Comparison of ENCODE assay signal across 8 mouse cellular contexts in the genomic region with DNA sequence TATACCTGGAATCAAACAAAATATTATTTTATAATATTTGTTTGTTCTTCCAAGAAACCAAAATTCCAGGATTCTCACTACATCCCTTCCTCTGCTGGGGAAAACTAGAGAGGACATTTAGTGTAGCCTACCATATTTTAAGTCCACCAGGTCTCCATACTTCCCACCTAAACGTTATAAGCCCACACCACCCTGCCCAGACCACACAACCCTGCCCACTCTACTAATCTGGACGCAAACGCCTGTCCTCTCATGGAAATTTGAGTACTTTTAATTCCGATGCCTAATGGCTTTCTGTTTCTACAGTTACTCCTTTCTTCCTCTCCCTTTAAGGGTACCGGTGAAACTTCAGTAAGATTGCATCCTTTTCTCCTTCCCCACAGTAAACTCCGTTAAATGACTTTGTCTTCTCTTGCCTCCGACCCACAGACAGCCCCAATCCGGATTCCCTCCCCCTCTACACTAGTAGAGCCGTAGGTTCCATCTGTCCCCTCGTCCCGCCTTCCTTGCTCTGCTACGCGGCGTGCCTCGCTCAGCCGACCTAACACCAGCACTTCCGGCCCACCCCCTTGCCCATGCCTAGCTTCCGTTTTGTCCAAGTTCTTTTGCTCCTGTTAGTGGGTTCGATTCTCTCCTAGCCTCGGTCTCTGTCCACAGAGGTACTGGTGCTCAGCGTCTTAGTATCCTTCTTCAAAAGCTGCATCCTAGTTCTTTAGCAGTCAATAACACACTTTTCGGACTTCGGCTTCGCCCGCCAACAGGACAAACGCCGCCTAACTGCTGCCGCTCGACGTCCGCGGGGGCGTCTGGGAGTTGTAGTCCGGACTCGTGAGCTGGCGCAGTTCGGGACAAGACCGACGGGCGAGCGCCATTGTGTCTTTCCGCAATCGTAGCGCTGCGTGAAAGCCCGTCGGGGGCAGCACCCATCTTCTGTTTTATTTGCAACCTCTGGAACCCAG. TPM values are rescaled to one million over a fixed set of nuclear protein-coding genes. Genes with fewer than 3 reads are reported as not detected.
DNase-seq lines count a peak whose midpoint lies in the region; ATAC-seq and TF ChIP-seq lines count a peak whose summit lies in the region.

A gene (plus strand): TSS at position 600 of the 959 bp plus-strand sequence.

- H3K9me3 ChIP-seq in hindbrain, embryonic 10.5 days: peaks cover 52% of the 10 kb centered on the region
- H3K9me3 ChIP-seq in lung, postnatal 0 days (ENCODE audit: low read length): peaks cover 6% of the 10 kb centered on the region

- peak within 1 kb of the TSS; percentile 59 for H3K4me2 ChIP-seq in lung, postnatal 0 days (replicated peaks; ENCODE audit: low read depth, low read length)

- peak; percentile 98 for ATAC-seq in frontal cortex, adult (ENCODE audit: low TSS enrichment)
- ATAC-seq in lung, postnatal 0 days: peak; percentile 98

- 0 out of 2 replicates have a peak, but pooled peaks cover 4% of the 10 kb centered on the region for H3K4me1 ChIP-seq in hindbrain, embryonic 10.5 days (replicated peaks)
- H3K4me1 ChIP-seq in lung, postnatal 0 days (ENCODE audit: insufficient read depth, low read depth, low read length): no peaks in the 10 kb centered on the region

- peaks cover 35% of the 10 kb centered on the region for H3K36me3 ChIP-seq in hindbrain, embryonic 10.5 days
- peaks cover 17% of the 10 kb centered on the region; the same call in 1 of the 2 replicates for H3K36me3 ChIP-seq in lung, postnatal 0 days (ENCODE audit: insufficient read depth, low read length)

- DNase-seq in MN1 (ENCODE audit: low spot score): peak; percentile 74
- DNase-seq in cerebellum, adult 9-10 months: peak; percentile 88
- peak; percentile 89 for DNase-seq in hindbrain, embryonic 10.5 days (ENCODE audit: low spot score)
- peak; percentile 85 for DNase-seq in layer of hippocampus, adult 9-11 months
- DNase-seq in lung, postnatal 0 days (ENCODE audit: low spot score): peak; percentile 96
- DNase-seq in ovary, postnatal 14 days (ENCODE audit: low spot score): peak; percentile 84
- peak; percentile 93 for DNase-seq in thymus, postnatal 14 days

- peak within 1 kb of the TSS; percentile 62 for H3K4me3 ChIP-seq in hindbrain, embryonic 10.5 days
- H3K4me3 ChIP-seq in lung, postnatal 0 days (ENCODE audit: low read depth, low read length): peak within 1 kb of the TSS; percentile 67

- WGBS in hindbrain, embryonic 10.5 days: 4% methylated on average over 47 of the region's 47 CpGs
- WGBS in lung, postnatal 0 days: 2% methylated on average over 47 of the region's 47 CpGs

- H3K27me3 ChIP-seq in hindbrain, embryonic 10.5 days (ENCODE audit: insufficient read depth, poor library complexity, severe bottlenecking): no peaks in the 10 kb centered on the region
- H3K27me3 ChIP-seq in lung, postnatal 0 days (replicated peaks; ENCODE audit: insufficient read depth, low read length): no peaks in the 10 kb centered on the region

- peak; percentile 47 for TF ChIP-seq CTCF in lung, postnatal 0 days (IDR thresholded peaks at IDR 0.05)

- peak within 1 kb of the TSS; percentile 63 for H3K9ac ChIP-seq in lung, postnatal 0 days (replicated peaks; ENCODE audit: low read depth)

- TF ChIP-seq EP300 in lung, postnatal 0 days (IDR thresholded peaks at IDR 0.05): peak; percentile 20

- H3K27ac ChIP-seq in hindbrain, embryonic 10.5 days: peak within 1 kb of the TSS; percentile 91
- H3K27ac ChIP-seq in lung, postnatal 0 days (ENCODE audit: low read length): peak within 1 kb of the TSS; percentile 80

RNA-seq across cellular contexts. Expression of the gene that starts here (rescaled TPM):
- 26.7 and 26.9 TPM in 2 replicates for polyA plus RNA-seq in hindbrain, embryonic 10.5 days (2016; fragmentation: Nextera tagmentation; extraction: Ambion mirVana)
- polyA plus RNA-seq in lung, postnatal 0 days (2015; fragmentation: Nextera tagmentation; extraction: Ambion mirVana): 26.4 and 28.3 TPM in 2 replicates

Comparison
In these comparisons a context has a peak if more than half of its experiments do, and no peak if none do; other contexts are left out.
1. Peak in every context shown above with its lines: DNase-seq, ATAC-seq, H3K4me3 ChIP-seq and H3K27ac ChIP-seq.